Mouse (Mus musculus): ENCODE data around the gene Auh. TPM values are rescaled to one million over a fixed set of nuclear protein-coding genes. Genes with fewer than 3 reads are reported as not detected.

Auh gene
- polyA plus RNA-seq, 1 experiment from 2014 or later: 62.4 TPM

- no peak for ATAC-seq (ENCODE audit: low FRiP score)
- Histone ChIP-seq H3K36me3 (replicated peaks; ENCODE audit: control insufficient read depth, insufficient read depth) (no peaks in the 10 kb centered on the region), H3K4me3 (replicated peaks; ENCODE audit: low read length) (no peak overlapping the region), H3K27me3 (ENCODE audit: control insufficient read depth, insufficient read depth, low read length) (no peaks in the 10 kb centered on the region), H3K4me2 (replicated peaks) (no peak overlapping the region), H3K9me3 (ENCODE audit: control insufficient read depth, low read length) (no peaks in the 10 kb centered on the region), H3K4me1 (replicated peaks; ENCODE audit: control insufficient read depth, insufficient read depth, low read length) (no peaks in the 10 kb centered on the region), H3K27ac (no peak overlapping the region), H3K9ac (no peak overlapping the region)
- DNase-seq (ENCODE audit: low spot score): no peak
- 68% methylated on average over 5 of the region's 5 CpGs for WGBS
Observed at GRCm38 (mm10) chr13:52790894-52791293, 138.6 kb downstream of the Auh start.

Other genes starting within 250 kb of the Auh start
- gene Nfil3, start 51.4 kb upstream of the Auh start, polyA plus RNA-seq (2014; fragmentation: Nextera tagmentation; extraction: Ambion mirVana): 45.2 and 45.6 TPM in 2 replicates